Mouse (Mus musculus): ENCODE data around the gene Faf2.

DNA sequence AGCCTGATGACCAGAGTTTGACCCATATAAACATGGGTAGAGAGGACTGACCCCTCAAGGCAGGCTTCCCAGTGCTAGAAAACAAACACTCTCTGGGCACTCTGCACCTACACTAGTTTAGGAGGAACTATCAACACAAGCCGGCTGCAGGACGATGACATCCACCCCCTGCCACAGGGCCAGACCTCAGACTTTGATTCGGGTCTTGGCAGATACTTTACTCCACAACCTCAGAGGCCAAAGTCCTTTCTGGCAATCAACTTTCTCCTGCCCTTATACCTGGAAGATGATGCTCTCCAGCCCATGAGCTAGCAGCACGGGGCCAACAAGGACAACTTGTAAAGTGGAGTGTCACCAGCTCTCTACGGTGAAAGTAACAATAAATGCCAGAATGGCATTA, 38.7 kb upstream of the Faf2 start:
- TF ChIP-seq POLR2A (IDR thresholded peaks at IDR 0.05; ENCODE audit: low read depth, low read length) (no peak), CTCF (conservative IDR thresholded peaks at IDR 0.05; ENCODE audit: insufficient read depth, insufficient read length, low read depth, low read length) (no peak)
